Mouse (Mus musculus) cerebellum, postnatal 14 days (tissue): ENCODE data around the gene Abcb9.

Experiments used
- DNase-seq, 2 experiments: peaks; one replicate each; pipeline ENCODE4 v3.0.0; 2021; ENCODE audit warnings: mixed read lengths in 2 of 2

Abcb9 gene

GRCm38 (mm10) chr5:124093120-124093794 is 2.3 kb downstream of the Abcb9 start:
- peak; percentile 68 to 77 for DNase-seq

- DNase-seq: no peak
Observed at GRCm38 (mm10) chr5:124091951-124092406, 3.6 kb downstream of the Abcb9 start.

- DNase-seq: peak in 1 of 2 experiments; percentile 17
Observed at GRCm38 (mm10) chr5:124089868-124090267, 5.7 kb downstream of the Abcb9 start.

- peak in 1 of 2 experiments; percentile 4 for DNase-seq
Observed at GRCm38 (mm10) chr5:124086876-124087275, 8.7 kb downstream of the Abcb9 start.

DNA sequence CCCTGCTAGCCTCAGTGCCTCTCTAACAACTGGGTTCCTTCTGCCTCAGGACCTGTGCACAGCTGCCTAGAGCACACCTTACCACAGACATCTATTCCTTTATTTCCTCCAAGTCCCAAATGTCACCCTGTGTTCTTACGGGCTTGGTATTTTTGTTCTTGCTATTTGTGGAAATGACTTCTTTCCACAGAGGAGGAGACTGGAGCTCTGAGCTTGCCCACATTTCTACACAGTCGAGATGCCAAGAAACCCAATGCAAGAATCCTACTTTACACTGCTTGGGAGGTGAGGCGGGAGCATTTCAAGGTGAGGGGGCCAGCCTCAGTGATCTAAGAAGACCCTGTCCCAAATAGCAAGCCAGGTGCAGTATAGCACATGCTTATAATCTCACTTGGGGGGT is 10.1 kb downstream of the Abcb9 start:
- no peak for DNase-seq

GRCm38 (mm10) chr5:124084588-124085173 is 10.9 kb downstream of the Abcb9 start:
- peak; percentile 91 to 95 for DNase-seq

DNA sequence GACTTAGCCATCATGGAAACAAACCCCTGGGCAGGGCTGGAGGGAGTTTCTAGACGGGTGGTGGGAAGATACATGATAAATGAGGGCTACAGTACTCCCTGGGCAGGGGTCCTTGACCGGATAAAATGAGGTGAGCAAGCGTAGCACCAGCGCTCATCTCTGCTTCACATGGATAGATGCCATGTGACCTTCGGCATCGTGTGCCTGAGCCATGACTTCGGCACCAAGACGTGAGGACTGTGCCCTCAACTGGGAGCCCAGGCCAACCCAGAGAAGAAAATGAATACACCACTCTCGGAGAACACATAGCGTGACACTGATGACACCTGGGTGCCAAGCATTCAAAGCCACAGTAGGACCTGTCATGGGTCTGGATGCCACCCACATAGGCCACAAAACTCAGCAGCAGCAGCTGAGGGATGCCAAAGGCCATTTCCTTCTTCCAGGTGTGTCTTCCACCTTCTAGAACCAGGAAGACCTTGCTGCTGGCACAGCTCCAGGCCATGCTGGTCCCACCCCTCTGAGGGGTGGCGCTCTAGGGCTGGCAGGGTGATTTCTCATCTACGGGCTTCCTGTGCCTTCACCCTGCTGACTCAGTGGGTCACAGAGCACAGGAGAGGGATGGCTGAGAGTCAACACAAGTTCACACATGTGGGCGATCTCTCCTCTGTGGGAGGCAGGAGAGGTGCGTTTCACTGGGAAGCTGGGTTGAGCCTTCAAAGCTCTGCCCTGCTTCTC is 11.6 kb downstream of the Abcb9 start:
- DNase-seq: peak in 1 of 2 experiments; percentile 46

- DNase-seq: peak in 1 of 2 experiments; percentile 44
Observed at GRCm38 (mm10) chr5:124082941-124083688, 12.5 kb downstream of the Abcb9 start.

DNA sequence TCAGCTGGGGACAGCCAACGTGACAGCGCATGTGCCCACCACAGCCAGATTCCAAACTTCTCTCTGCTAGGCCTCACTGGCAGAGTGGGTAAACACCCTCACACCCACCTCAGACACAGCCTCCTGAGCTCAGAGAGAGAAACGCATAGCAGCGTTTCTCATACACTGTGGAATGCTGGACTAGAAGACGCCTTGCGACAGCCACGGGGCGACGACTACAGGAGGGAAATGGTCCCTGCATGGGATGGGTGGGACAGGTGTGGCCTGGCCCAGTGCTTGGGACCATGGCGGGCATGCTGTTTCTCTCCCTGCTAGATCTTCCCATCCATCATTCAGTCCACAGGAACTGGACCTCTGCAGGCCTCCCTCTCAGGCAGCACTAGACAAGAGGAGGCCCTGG is 13.2 kb downstream of the Abcb9 start:
- DNase-seq: peak in 1 of 2 experiments; percentile 5

- no peak for DNase-seq
Observed at GRCm38 (mm10) chr5:124079880-124080279, 15.7 kb downstream of the Abcb9 start.

- peak; percentile 58 to 64 for DNase-seq
Observed at GRCm38 (mm10) chr5:124078794-124079416, 16.7 kb downstream of the Abcb9 start.

GRCm38 (mm10) chr5:124077856-124078460 is 17.6 kb downstream of the Abcb9 start:
- peak in 1 of 2 experiments; percentile 12 for DNase-seq

GRCm38 (mm10) chr5:124077241-124077640 is 18.4 kb downstream of the Abcb9 start:
- no peak for DNase-seq

DNA sequence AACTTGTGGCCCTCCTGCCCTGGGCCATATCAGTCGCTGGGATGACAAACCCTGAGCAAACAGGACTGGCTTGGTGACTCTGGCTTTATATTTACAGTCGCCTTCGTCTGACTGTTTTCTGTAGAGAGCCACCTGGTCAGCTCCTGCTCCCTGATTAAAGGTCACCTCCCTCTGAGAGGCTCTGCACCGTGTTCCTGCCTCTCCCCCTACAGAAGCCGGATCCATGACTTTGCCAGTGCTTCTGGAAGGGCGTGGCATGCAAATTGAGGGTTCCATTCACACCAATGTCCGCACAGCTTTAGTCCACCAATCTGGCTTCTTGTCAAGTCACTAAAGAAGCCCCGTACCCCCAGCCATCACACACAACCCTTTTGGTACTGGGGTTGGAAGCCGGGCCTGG is 19.0 kb downstream of the Abcb9 start:
- no peak for DNase-seq

DNA sequence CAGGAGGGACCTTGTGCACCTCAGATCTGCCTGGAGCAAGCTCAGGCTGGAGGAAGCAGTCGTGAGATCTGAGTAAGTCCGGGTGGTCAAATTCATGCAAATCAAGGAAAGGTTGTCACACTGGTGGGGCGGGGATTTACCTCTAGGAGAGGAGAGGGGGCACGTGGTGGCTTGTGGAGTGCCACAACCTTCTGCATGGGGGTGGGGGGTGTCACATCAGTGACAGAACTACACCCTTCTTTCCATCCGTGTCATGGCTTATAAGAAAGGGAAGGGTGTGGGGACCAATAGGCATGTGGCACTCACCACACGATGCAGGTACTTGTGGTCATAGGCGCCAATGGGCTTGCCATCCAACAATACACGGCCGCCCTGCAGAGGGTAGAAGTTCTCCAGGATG is 19.9 kb downstream of the Abcb9 start:
- DNase-seq: no peak

DNA sequence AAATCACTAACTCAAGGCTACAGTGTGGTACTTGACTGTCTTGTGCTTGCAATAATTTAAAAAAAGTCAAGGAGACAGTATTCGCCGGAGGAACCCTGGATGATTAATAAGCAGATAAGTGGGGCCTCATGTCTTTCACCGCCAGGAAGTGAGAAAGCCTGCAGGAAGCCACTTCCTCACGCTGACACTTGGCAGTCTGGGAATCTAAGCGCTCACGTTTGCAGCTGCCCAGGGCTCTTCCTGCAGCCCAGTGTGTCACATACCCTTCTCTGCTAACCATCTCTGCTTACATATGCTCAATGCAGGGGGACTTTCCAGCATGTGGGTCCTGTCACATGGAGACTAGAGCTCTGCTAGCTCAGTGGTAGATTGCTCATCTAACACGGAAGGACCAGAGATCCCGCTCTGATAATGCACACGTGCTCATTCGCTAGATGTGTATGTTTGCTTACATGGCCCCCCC is 20.7 kb downstream of the Abcb9 start:
- no peak for DNase-seq

GRCm38 (mm10) chr5:124073682-124074081 is 21.9 kb downstream of the Abcb9 start:
- no peak for DNase-seq

GRCm38 (mm10) chr5:124069657-124070056 is 25.9 kb downstream of the Abcb9 start:
- DNase-seq: no peak

DNA sequence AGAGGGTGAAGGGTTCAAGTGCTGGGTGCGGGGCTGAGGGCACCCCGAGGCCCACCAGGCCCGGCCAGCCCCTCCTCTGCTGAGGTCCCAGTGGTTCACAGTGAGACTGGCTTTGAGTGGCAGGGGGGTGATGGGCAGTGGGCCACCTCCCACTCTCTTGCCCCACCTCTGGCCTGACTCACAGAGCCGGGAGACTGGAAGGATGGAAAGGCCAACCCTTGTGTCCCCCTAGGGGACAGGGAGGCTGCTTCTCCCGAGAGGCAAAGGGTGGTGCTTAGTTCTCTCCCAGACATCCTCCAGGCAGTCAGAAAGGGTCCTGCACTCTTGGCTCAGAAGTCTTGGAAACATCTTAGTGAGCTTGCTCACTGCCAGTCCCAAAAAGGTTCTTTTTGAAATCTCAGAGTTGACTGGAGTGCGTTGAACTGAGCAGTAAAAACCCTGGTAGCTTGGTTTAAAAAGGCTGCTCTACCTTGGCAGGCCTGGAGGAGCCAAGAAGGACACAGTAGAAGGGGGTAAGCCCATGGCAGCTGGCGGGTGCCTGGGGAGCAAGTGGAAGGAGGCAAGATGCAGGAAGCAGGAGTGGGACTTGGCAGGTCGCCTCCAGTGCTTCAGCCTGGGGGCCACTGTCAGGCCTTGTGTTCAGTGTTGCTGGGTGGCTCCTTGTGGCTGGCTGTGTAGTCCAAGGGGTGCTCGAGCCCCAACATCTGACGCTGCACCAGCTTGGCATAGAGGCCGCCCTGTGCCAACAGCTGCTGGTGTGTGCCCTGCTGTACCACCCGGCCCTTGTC is 33.4 kb downstream of the Abcb9 start:
- peak; percentile 36 to 52 for DNase-seq

GRCm38 (mm10) chr5:124059677-124060076 is 35.9 kb downstream of the Abcb9 start:
- DNase-seq: no peak

DNA sequence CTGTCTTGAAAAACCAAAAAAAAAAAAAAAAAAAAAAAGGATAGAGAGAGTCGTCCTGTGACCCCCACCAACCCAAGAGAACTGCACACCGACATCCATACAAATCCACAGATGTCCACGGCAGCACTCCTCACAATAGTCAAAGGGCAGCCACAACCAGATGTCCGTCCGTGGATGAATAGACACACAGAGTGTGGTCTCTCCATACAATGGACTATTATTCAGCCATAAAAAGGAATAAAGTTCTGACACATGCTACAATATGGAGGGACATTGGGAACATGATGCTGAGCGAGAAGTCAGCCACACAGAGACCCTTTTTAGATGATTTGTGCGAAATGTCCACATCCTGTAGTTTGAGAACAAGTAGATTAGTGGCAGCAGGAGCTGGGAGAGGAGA is 36.8 kb downstream of the Abcb9 start:
- no peak for DNase-seq
